Mouse (Mus musculus) CH12.LX (cell line): ENCODE measurements around the gene Trmt112. TPM values are rescaled to one million over a fixed set of nuclear protein-coding genes. Genes with fewer than 3 reads are reported as not detected.
A peak's percentile ranks its signal among the peaks of the same experiment; 100 is the strongest.

Experiments
- DNase-seq: peaks from one replicate; pipeline ENCODE4 v3.0.0-alpha.2; 2013; ENCODE audit errors: extremely low read depth
- H3K27ac ChIP-seq: 2 replicates; pipeline ENCODE4 v1.5.1; 2012; ENCODE audit warnings: low read depth, mild to moderate bottlenecking, control low read depth, moderate library complexity; ENCODE audit not compliant: insufficient read depth
- H3K27me3 ChIP-seq: replicated peaks from 2 replicates; pipeline ENCODE3; 2012; ENCODE audit warnings: inconsistent platforms
- H3K36me3 ChIP-seq, 2 experiments: replicated peaks in 1 of 2; 2 replicates each; pipeline versions ENCODE3 to v1.6.1; 2012; ENCODE audit warnings: inconsistent platforms in 1 of 2, low read length in 1 of 2, mild to moderate bottlenecking in 1 of 2, mixed read lengths in 1 of 2, moderate library complexity in 1 of 2; ENCODE audit not compliant: control insufficient read depth in 1 of 2, insufficient read depth in 1 of 2
- H3K4me1 ChIP-seq, 2 experiments: 2 replicates each; pipeline ENCODE4 v1.6.1; 2012; ENCODE audit warnings: inconsistent platforms in 1 of 2, moderate library complexity in 1 of 2; ENCODE audit not compliant: insufficient read depth in 2 of 2, control insufficient read depth in 1 of 2
- H3K4me2 ChIP-seq: 2 replicates; pipeline ENCODE4 v1.6.1; 2012; ENCODE audit warnings: low read depth, mild to moderate bottlenecking, control low read depth; ENCODE audit not compliant: poor library complexity, insufficient read depth, severe bottlenecking
- H3K4me3 ChIP-seq, 3 experiments: fragments of 150-350 bp in 1 of 3; sonication (generic) in 1 of 3; replicated peaks in 1 of 3; 2 replicates each; pipeline versions ENCODE3 to v1.5.1; 2011 to 2012; ENCODE audit warnings: low read depth in 2 of 3, low read length in 2 of 3, mild to moderate bottlenecking in 2 of 3, moderate library complexity in 2 of 3, control low read depth in 1 of 3, improper control_type of control experiment in 1 of 3, inconsistent platforms in 1 of 3, mixed read lengths in 1 of 3; ENCODE audit not compliant: poor library complexity in 1 of 3
- H3K79me2 ChIP-seq: replicated peaks from 2 replicates; pipeline ENCODE4 v1.6.1; 2012; ENCODE audit warnings: mild to moderate bottlenecking, moderate library complexity; ENCODE audit not compliant: control insufficient read depth, poor library complexity, insufficient read depth, severe bottlenecking; ENCODE audit errors: extremely low read depth
- H3K9ac ChIP-seq: 2 replicates; pipeline ENCODE4 v1.6.1; 2012; ENCODE audit warnings: low read depth, mild to moderate bottlenecking, control low read depth, moderate library complexity; ENCODE audit not compliant: insufficient read depth
- H3K9me3 ChIP-seq: replicated peaks from 2 replicates; pipeline ENCODE3; 2012; ENCODE audit warnings: low read length, inconsistent platforms, mixed read lengths
- BHLHE40 ChIP-seq: IDR thresholded peaks from 2 replicates; pipeline ENCODE4 v1.6.1; 2011; ENCODE audit warnings: mild to moderate bottlenecking, low read depth, low read length, improper control_type of control experiment
- CHD2 ChIP-seq: IDR thresholded peaks from 2 replicates; pipeline ENCODE4 v1.6.1; 2011; ENCODE audit warnings: low read length, improper control_type of control experiment
- CTCF ChIP-seq, 2 experiments: IDR thresholded peaks in 1 of 2; conservative IDR thresholded peaks in 1 of 2; 2 replicates each; pipeline ENCODE4 v1.5.1; 2011 to 2012; ENCODE audit warnings: low read depth in 2 of 2, low read length in 2 of 2, improper control_type of control experiment in 1 of 2, inconsistent platforms in 1 of 2, mild to moderate bottlenecking in 1 of 2, moderate library complexity in 1 of 2
- ELF1 ChIP-seq: IDR thresholded peaks from 2 replicates; pipeline ENCODE4 v1.6.1; 2014; ENCODE audit warnings: low read depth, mild to moderate bottlenecking, inconsistent platforms, low read length, improper control_type of control experiment
- EP300 ChIP-seq: IDR thresholded peaks from 2 replicates; pipeline ENCODE4 v1.6.1; 2011; ENCODE audit warnings: low read length, improper control_type of control experiment
- ETS1 ChIP-seq: conservative IDR thresholded peaks from 2 replicates; pipeline ENCODE4 v1.6.1; 2012; ENCODE audit warnings: low read depth, mild to moderate bottlenecking, inconsistent platforms, low read length, improper control_type of control experiment, moderate library complexity
- GABPA ChIP-seq: IDR thresholded peaks from 2 replicates; pipeline ENCODE4 v1.6.1; 2012; ENCODE audit warnings: low read depth, low read length, improper control_type of control experiment, inconsistent platforms; ENCODE audit not compliant: insufficient replicate concordance
- IRF4 ChIP-seq: IDR thresholded peaks from 2 replicates; pipeline ENCODE4 v1.6.1; 2014; ENCODE audit warnings: low read depth, mild to moderate bottlenecking, inconsistent platforms, low read length, improper control_type of control experiment
- JUN ChIP-seq: IDR thresholded peaks from 2 replicates; pipeline ENCODE4 v1.6.1; 2011; ENCODE audit warnings: low read depth, mild to moderate bottlenecking, low read length, improper control_type of control experiment, moderate library complexity; ENCODE audit not compliant: insufficient read depth
- KAT2A ChIP-seq: IDR thresholded peaks from 2 replicates; pipeline ENCODE4 v1.6.1; 2012; ENCODE audit warnings: low read length, improper control_type of control experiment, inconsistent platforms; ENCODE audit not compliant: insufficient replicate concordance
- MAFK ChIP-seq: IDR thresholded peaks from 2 replicates; pipeline ENCODE4 v1.6.1; 2011; ENCODE audit warnings: low read length, improper control_type of control experiment; ENCODE audit not compliant: insufficient replicate concordance
- MEF2A ChIP-seq: IDR thresholded peaks from 2 replicates; pipeline ENCODE4 v1.6.1; 2014; ENCODE audit warnings: low read depth, mild to moderate bottlenecking, inconsistent platforms, low read length, improper control_type of control experiment, borderline replicate concordance
- MYC ChIP-seq: IDR thresholded peaks from 2 replicates; pipeline ENCODE4 v1.6.1; 2011; ENCODE audit warnings: low read depth, mild to moderate bottlenecking, improper control_type of control experiment, low read length
- PAX5 ChIP-seq: IDR thresholded peaks from 2 replicates; pipeline ENCODE4 v1.6.1; 2012; ENCODE audit warnings: low read length, inconsistent platforms, mixed read lengths
- POLR2A ChIP-seq: IDR thresholded peaks from 2 replicates; pipeline ENCODE4 v1.6.1; 2011; ENCODE audit warnings: low read depth, mild to moderate bottlenecking, improper control_type of control experiment, low read length
- RAD21 ChIP-seq: IDR thresholded peaks from 2 replicates; pipeline ENCODE4 v1.6.1; 2011; ENCODE audit warnings: low read depth, mild to moderate bottlenecking, low read length, improper control_type of control experiment, moderate library complexity
- SMC3 ChIP-seq: IDR thresholded peaks from 2 replicates; pipeline ENCODE4 v1.6.1; 2011; ENCODE audit warnings: low read depth, low read length, improper control_type of control experiment
- TBP ChIP-seq: conservative IDR thresholded peaks from 2 replicates; pipeline ENCODE4 v1.6.1; 2011; ENCODE audit warnings: low read depth, low read length, improper control_type of control experiment
- ZKSCAN1 ChIP-seq: IDR thresholded peaks from 2 replicates; pipeline ENCODE4 v1.6.1; 2012; ENCODE audit warnings: low read depth, inconsistent platforms, low read length, improper control_type of control experiment, borderline replicate concordance
- ZMIZ1 ChIP-seq: IDR thresholded peaks from 2 replicates; pipeline ENCODE4 v1.6.1; 2012; ENCODE audit warnings: low read depth, mild to moderate bottlenecking, inconsistent platforms, low read length, improper control_type of control experiment
- ZNF384 ChIP-seq: IDR thresholded peaks from 2 replicates; pipeline ENCODE4 v1.6.1; 2012; ENCODE audit warnings: low read depth, low read length, improper control_type of control experiment, inconsistent platforms
- dilution Hi-C: fragments of 300-500 bp; cut with MboI; formaldehyde crosslinking; loops from 2 replicates; pipeline ENCODE4 v1.14.3; 2020; ENCODE audit warnings: low sequenced_read_pairs; ENCODE audit not compliant: extremely low pct_unique_long_range_greater_than_20kb, extremely low pct_ligation_motif_present
- in situ Hi-C: fragments of 300-500 bp; cut with MboI; formaldehyde crosslinking; loops from 3 replicates; pipeline ENCODE4 v1.14.3; 2019; ENCODE audit warnings: low sequenced_read_pairs, low pct_ligation_motif_present, low pct_unique_long_range_greater_than_20kb, mixed read lengths
- polyA plus RNA-seq: library from polyadenylated mRNA; unstranded; fragments of >175 nt; gene quantifications from 2 replicates; pipeline ENCODE4 v1.2.1, GENCODE M21; 2012; ENCODE audit warnings: low read depth; ENCODE audit not compliant: insufficient read length
- total RNA-seq, 2 experiments: library from RNA; depleted of rRNA; stranded (reverse); fragments of 300-350 nt in 1 of 2; fragments of >200 nt in 1 of 2; gene quantifications; 2 replicates each; pipeline ENCODE4 v1.2.3; 2012 to 2014

Gene Trmt112
- total and polyA plus RNA-seq, 3 experiments = 97.9 to 212 (median 198) TPM

- Histone ChIP-seq H3K79me2 (no peaks in the 10 kb centered on the region), H3K9ac (no peak overlapping the region), H3K4me2 (no peak overlapping the region), H3K36me3 (peaks cover 30 to 93% of the 10 kb centered on the region in 2 experiments), H3K27me3 (no peaks in the 10 kb centered on the region), H3K27ac (no peak overlapping the region), H3K4me1 (peaks cover 15 to 30% of the 10 kb centered on the region in 2 experiments), H3K4me3 (no peak overlapping the region), H3K9me3 (no peaks in the 10 kb centered on the region)
- DNase-seq = no peak
- TF ChIP-seq MAFK = no peak
- no peak for TF ChIP-seq RAD21
- TF ChIP-seq EP300 = no peak
- TF ChIP-seq BHLHE40 = no peak
- no peak for TF ChIP-seq ZNF384
- TF ChIP-seq ETS1 = no peak
- TF ChIP-seq CHD2 = no peak
- TF ChIP-seq TBP = no peak
- TF ChIP-seq MEF2A = no peak
- TF ChIP-seq ZMIZ1 = no peak
- TF ChIP-seq CTCF (conservative IDR thresholded peaks at IDR 0.05 in 1 of 2, IDR thresholded peaks at IDR 0.05 in 1 of 2; ENCODE audit: low read depth in 2 of 2, low read length in 2 of 2) = no peak
- dilution Hi-C loops (no loop called here), in situ Hi-C loops (no loop called here)
Observed at GRCm38 (mm10) chr19:6951994-6952711, 42.7 kb downstream of the Trmt112 start.

GRCm38 (mm10) chr19:6952712-6953037 is 43.2 kb downstream of the Trmt112 start:
- dilution Hi-C loops = no loop called here

GRCm38 (mm10) chr19:6954046-6954445 is 44.5 kb downstream of the Trmt112 start:
- no peak for DNase-seq
- H3K27me3 ChIP-seq = no peaks in the 10 kb centered on the region
- peak in 1 of 2 experiments; percentile 53; a peak in 2 of 4 replicates for TF ChIP-seq CTCF (conservative IDR thresholded peaks at IDR 0.05 in 1 of 2, IDR thresholded peaks at IDR 0.05 in 1 of 2; ENCODE audit: low read depth in 2 of 2, low read length in 2 of 2)
- TF ChIP-seq MYC = no peak
- TF ChIP-seq SMC3 = peak; percentile 44; the same call in 1 of the 2 replicates
- no peak for TF ChIP-seq GABPA
- TF ChIP-seq ZMIZ1 = no peak
- no peak for TF ChIP-seq ETS1
- TF ChIP-seq, all 38 proteins: peak for 2
- Histone ChIP-seq H3K4me2 (no peak overlapping the region), H3K9ac (no peak overlapping the region), H3K4me1 (peaks cover 12 to 23% of the 10 kb centered on the region in 2 experiments), H3K79me2 (no peaks in the 10 kb centered on the region), H3K4me3 (no peak overlapping the region), H3K27ac (no peak overlapping the region), H3K36me3 (peaks cover 40 to 98% of the 10 kb centered on the region in 2 experiments), H3K9me3 (no peaks in the 10 kb centered on the region)
- in situ Hi-C loops = no loop called here
- dilution Hi-C loops = no loop called here

More at GRCm38 (mm10) chr19:6952712-6953037, 43.2 kb downstream of the Trmt112 start:
- Histone ChIP-seq H3K27me3 (no peaks in the 10 kb centered on the region), H3K4me1 (peaks cover 15 to 30% of the 10 kb centered on the region in 2 experiments), H3K9ac (no peak overlapping the region), H3K4me2 (no peak overlapping the region), H3K79me2 (no peaks in the 10 kb centered on the region), H3K9me3 (no peaks in the 10 kb centered on the region), H3K4me3 (no peak overlapping the region), H3K36me3 (peaks cover 35 to 97% of the 10 kb centered on the region in 2 experiments), H3K27ac (no peak overlapping the region)
- no peak for DNase-seq
- in situ Hi-C loops = no loop called here
- no peak for TF ChIP-seq POLR2A
- no peak for TF ChIP-seq ZKSCAN1
- TF ChIP-seq IRF4 = no peak
- no peak for TF ChIP-seq KAT2A
- TF ChIP-seq ELF1 = no peak
- no peak for TF ChIP-seq JUN
- no peak for TF ChIP-seq SMC3
- TF ChIP-seq PAX5 = no peak
